Mouse (Mus musculus): ENCODE measurements around the gene Plekha7. TPM values are rescaled to one million over a fixed set of nuclear protein-coding genes. Genes with fewer than 3 reads are reported as not detected.

The Plekha7 gene
- polyA plus RNA-seq, 1 experiment from 2014 or later = 11.8 TPM

GRCm38 (mm10) chr7:116294961-116295360, 13.2 kb downstream of the Plekha7 start:
- WGBS = 35% methylated on average over 3 of the region's 3 CpGs
- no peaks in the 10 kb centered on the region for H3K9me3 ChIP-seq (replicated peaks; ENCODE audit: low read length)
- H3K4me3 ChIP-seq (replicated peaks; ENCODE audit: low read depth, low read length) = no peak overlapping the region
- no peak overlapping the region for H3K4me2 ChIP-seq (ENCODE audit: low read length)
- no peak overlapping the region for H3K9ac ChIP-seq (ENCODE audit: low read depth, low read length)
- H3K36me3 ChIP-seq (ENCODE audit: insufficient read depth, low read length) = no peaks in the 10 kb centered on the region
- H3K27me3 ChIP-seq (ENCODE audit: insufficient read depth, low read length) = no peaks in the 10 kb centered on the region
- DNase-seq (ENCODE audit: low spot score) = no peak
- H3K4me1 ChIP-seq (replicated peaks; ENCODE audit: insufficient read depth, low read length) = no peaks in the 10 kb centered on the region
- no peak; the same call in 1 of the 2 replicates for ATAC-seq (replicated peaks; ENCODE audit: low FRiP score, low read depth)
- peak overlapping the region; percentile 2; the same call in 1 of the 2 replicates for H3K27ac ChIP-seq
- no peak for TF ChIP-seq CTCF (IDR thresholded peaks at IDR 0.05; ENCODE audit: low read depth)

- WGBS = 31% methylated on average over 5 of the region's 5 CpGs
- peak overlapping the region; percentile 50; the same call in 1 of the 2 replicates for H3K27ac ChIP-seq
- ATAC-seq (replicated peaks; ENCODE audit: low FRiP score, low read depth) = peak; percentile 73
Observed at GRCm38 (mm10) chr7:116292377-116292776, 15.8 kb downstream of the Plekha7 start.

GRCm38 (mm10) chr7:116290559-116290958, 17.6 kb downstream of the Plekha7 start:
- no peak for TF ChIP-seq CTCF (IDR thresholded peaks at IDR 0.05; ENCODE audit: low read depth)
- Histone ChIP-seq H3K27me3 (ENCODE audit: insufficient read depth, low read length) (no peaks in the 10 kb centered on the region), H3K4me1 (replicated peaks; ENCODE audit: insufficient read depth, low read length) (peaks cover 14% of the 10 kb centered on the region), H3K4me3 (replicated peaks; ENCODE audit: low read depth, low read length) (no peak overlapping the region), H3K36me3 (ENCODE audit: insufficient read depth, low read length) (no peaks in the 10 kb centered on the region), H3K9ac (ENCODE audit: low read depth, low read length) (no peak overlapping the region), H3K9me3 (replicated peaks; ENCODE audit: low read length) (no peaks in the 10 kb centered on the region), H3K27ac (no peak overlapping the region), H3K4me2 (ENCODE audit: low read length) (no peak overlapping the region)
- DNase-seq (ENCODE audit: low spot score) (no peak), ATAC-seq (replicated peaks; ENCODE audit: low FRiP score, low read depth) (no peak)
- WGBS = 68% methylated on average over 1 of the region's 1 CpGs

More at GRCm38 (mm10) chr7:116292377-116292776, 15.8 kb downstream of the Plekha7 start:
- no peak for DNase-seq (ENCODE audit: low spot score)
- Histone ChIP-seq H3K4me2 (ENCODE audit: low read length) (no peak overlapping the region), H3K4me1 (replicated peaks; ENCODE audit: insufficient read depth, low read length) (peaks cover 7% of the 10 kb centered on the region; the same call in 1 of the 2 replicates), H3K27me3 (ENCODE audit: insufficient read depth, low read length) (no peaks in the 10 kb centered on the region), H3K9ac (ENCODE audit: low read depth, low read length) (no peak overlapping the region), H3K9me3 (replicated peaks; ENCODE audit: low read length) (no peaks in the 10 kb centered on the region), H3K4me3 (replicated peaks; ENCODE audit: low read depth, low read length) (no peak overlapping the region), H3K36me3 (ENCODE audit: insufficient read depth, low read length) (no peaks in the 10 kb centered on the region)
- TF ChIP-seq CTCF (IDR thresholded peaks at IDR 0.05; ENCODE audit: low read depth) = no peak

- H3K4me3 ChIP-seq (replicated peaks; ENCODE audit: low read depth, low read length) = no peak overlapping the region
- TF ChIP-seq CTCF (IDR thresholded peaks at IDR 0.05; ENCODE audit: low read depth) = no peak
- DNase-seq (ENCODE audit: low spot score) (peak; percentile 31), ATAC-seq (replicated peaks; ENCODE audit: low FRiP score, low read depth) (no peak)
- peaks cover 14% of the 10 kb centered on the region for H3K4me1 ChIP-seq (replicated peaks; ENCODE audit: insufficient read depth, low read length)
- no peak overlapping the region for H3K9ac ChIP-seq (ENCODE audit: low read depth, low read length)
- no peaks in the 10 kb centered on the region for H3K9me3 ChIP-seq (replicated peaks; ENCODE audit: low read length)
- WGBS = 72% methylated on average over 3 of the region's 3 CpGs
- no peak overlapping the region for H3K4me2 ChIP-seq (ENCODE audit: low read length)
- no peaks in the 10 kb centered on the region for H3K27me3 ChIP-seq (ENCODE audit: insufficient read depth, low read length)
- H3K27ac ChIP-seq = peak overlapping the region; percentile 44; the same call in 1 of the 2 replicates
- H3K36me3 ChIP-seq (ENCODE audit: insufficient read depth, low read length) = no peaks in the 10 kb centered on the region
Observed at GRCm38 (mm10) chr7:116288996-116289395, 19.2 kb downstream of the Plekha7 start.

- Histone ChIP-seq H3K9me3 (replicated peaks; ENCODE audit: low read length) (no peaks in the 10 kb centered on the region), H3K4me2 (ENCODE audit: low read length) (no peak overlapping the region), H3K27ac (peak overlapping the region; percentile 82), H3K4me3 (replicated peaks; ENCODE audit: low read depth, low read length) (no peak overlapping the region), H3K36me3 (ENCODE audit: insufficient read depth, low read length) (no peaks in the 10 kb centered on the region), H3K27me3 (ENCODE audit: insufficient read depth, low read length) (no peaks in the 10 kb centered on the region), H3K9ac (ENCODE audit: low read depth, low read length) (no peak overlapping the region), H3K4me1 (replicated peaks; ENCODE audit: insufficient read depth, low read length) (peaks cover 24% of the 10 kb centered on the region)
- no peak for TF ChIP-seq CTCF (IDR thresholded peaks at IDR 0.05; ENCODE audit: low read depth)
- 77% methylated on average over 5 of the region's 5 CpGs for WGBS
- ATAC-seq (replicated peaks; ENCODE audit: low FRiP score, low read depth) = no peak
- DNase-seq (ENCODE audit: low spot score) = no peak
Observed at GRCm38 (mm10) chr7:116287959-116288358, 20.2 kb downstream of the Plekha7 start.

- TF ChIP-seq CTCF (IDR thresholded peaks at IDR 0.05; ENCODE audit: low read depth) = no peak
- 17% methylated on average over 11 of the region's 11 CpGs for WGBS
- H3K27ac ChIP-seq = peak overlapping the region; percentile 82
- no peaks in the 10 kb centered on the region for H3K27me3 ChIP-seq (ENCODE audit: insufficient read depth, low read length)
- peaks cover 28% of the 10 kb centered on the region for H3K4me1 ChIP-seq (replicated peaks; ENCODE audit: insufficient read depth, low read length)
- ATAC-seq (replicated peaks; ENCODE audit: low FRiP score, low read depth) (peak; percentile 38), DNase-seq (ENCODE audit: low spot score) (peak; percentile 57)
- H3K4me2 ChIP-seq (ENCODE audit: low read length) = no peak overlapping the region
- no peak overlapping the region for H3K9ac ChIP-seq (ENCODE audit: low read depth, low read length)
- H3K9me3 ChIP-seq (replicated peaks; ENCODE audit: low read length) = no peaks in the 10 kb centered on the region
- H3K4me3 ChIP-seq (replicated peaks; ENCODE audit: low read depth, low read length) = no peak overlapping the region
- H3K36me3 ChIP-seq (ENCODE audit: insufficient read depth, low read length) = no peaks in the 10 kb centered on the region
Observed at GRCm38 (mm10) chr7:116286611-116287355, 21.4 kb downstream of the Plekha7 start.

All from kidney, postnatal 0 days (tissue).